Mouse (Mus musculus) heart, adult 8-10 months (tissue): ENCODE results near the gene H2-Ab1. TPM values are rescaled to one million over a fixed set of nuclear protein-coding genes. Genes with fewer than 3 reads are reported as not detected.
A peak's percentile ranks its signal among the peaks of the same experiment; 100 is the strongest.

Experiments used
- DNase-seq: peaks from one replicate; pipeline ENCODE4 v3.0.0; 2022; ENCODE audit warnings: low spot score
- total RNA-seq, 4 experiments: library from RNA; stranded (reverse); gene quantifications; 2 replicates each; pipeline ENCODE4 v1.2.4; 2022

The H2-Ab1 gene
- total RNA-seq, 4 experiments from 2014 or later = 13.2 to 19.1 (median 15.6) TPM

GRCm38 (mm10) chr17:34239601-34240041 is 17.9 kb upstream of the H2-Ab1 start:
- DNase-seq = no peak

- no peak for DNase-seq
Observed at GRCm38 (mm10) chr17:34240366-34240765, 17.1 kb upstream of the H2-Ab1 start.

GRCm38 (mm10) chr17:34240916-34241315 is 16.6 kb upstream of the H2-Ab1 start:
- no peak for DNase-seq

GRCm38 (mm10) chr17:34244656-34245055 is 12.8 kb upstream of the H2-Ab1 start:
- no peak for DNase-seq

GRCm38 (mm10) chr17:34247047-34247446 is 10.4 kb upstream of the H2-Ab1 start:
- DNase-seq = no peak

- DNase-seq = no peak
Observed at GRCm38 (mm10) chr17:34248764-34249163, 8.7 kb upstream of the H2-Ab1 start.

GRCm38 (mm10) chr17:34249361-34249760 is 8.1 kb upstream of the H2-Ab1 start:
- no peak for DNase-seq

GRCm38 (mm10) chr17:34249878-34250277 is 7.6 kb upstream of the H2-Ab1 start:
- peak; percentile 50 for DNase-seq

- DNase-seq = no peak
Observed at GRCm38 (mm10) chr17:34251666-34252065, 5.8 kb upstream of the H2-Ab1 start.

GRCm38 (mm10) chr17:34256501-34256900 is 988 bp upstream of the H2-Ab1 start:
- DNase-seq = no peak

GRCm38 (mm10) chr17:34260551-34260950 is 3.1 kb downstream of the H2-Ab1 start:
- DNase-seq = no peak

- DNase-seq = peak; percentile 86
Observed at GRCm38 (mm10) chr17:34261502-34261901, 4.0 kb downstream of the H2-Ab1 start.

GRCm38 (mm10) chr17:34263068-34263467 is 5.6 kb downstream of the H2-Ab1 start:
- peak; percentile 84 for DNase-seq

GRCm38 (mm10) chr17:34263811-34264371 is 6.4 kb downstream of the H2-Ab1 start:
- no peak for DNase-seq

- no peak for DNase-seq
Observed at GRCm38 (mm10) chr17:34264452-34265351, 7.2 kb downstream of the H2-Ab1 start.

- no peak for DNase-seq
Observed at GRCm38 (mm10) chr17:34268262-34268661, 10.8 kb downstream of the H2-Ab1 start.

GRCm38 (mm10) chr17:34268748-34269147 is 11.3 kb downstream of the H2-Ab1 start:
- no peak for DNase-seq

GRCm38 (mm10) chr17:34269817-34270216 is 12.3 kb downstream of the H2-Ab1 start:
- DNase-seq = no peak

- DNase-seq = no peak
Observed at GRCm38 (mm10) chr17:34270230-34270629, 12.7 kb downstream of the H2-Ab1 start.

- DNase-seq = no peak
Observed at GRCm38 (mm10) chr17:34270940-34271339, 13.5 kb downstream of the H2-Ab1 start.

GRCm38 (mm10) chr17:34272102-34272501 is 14.6 kb downstream of the H2-Ab1 start:
- no peak for DNase-seq

GRCm38 (mm10) chr17:34280499-34281038 is 23.1 kb downstream of the H2-Ab1 start:
- DNase-seq = no peak

GRCm38 (mm10) chr17:34281836-34282235 is 24.3 kb downstream of the H2-Ab1 start:
- DNase-seq = no peak
